Mouse (Mus musculus) C2C12 (cell line): ENCODE measurements around the gene Itga8. TPM values are rescaled to one million over a fixed set of nuclear protein-coding genes. Genes with fewer than 3 reads are reported as not detected.

ENCODE experiments used
- H3K27me3 ChIP-seq: one replicate; pipeline ENCODE4 v1.6.1; 2011; ENCODE audit not compliant: control insufficient read depth, insufficient read depth, insufficient read length
- H3K36me3 ChIP-seq: one replicate; pipeline ENCODE4 v1.6.1; 2011; ENCODE audit not compliant: control insufficient read depth, insufficient read depth
- H3K4me3 ChIP-seq: one replicate; pipeline ENCODE4 v1.5.1; 2011; ENCODE audit warnings: mild to moderate bottlenecking, control low read depth; ENCODE audit not compliant: poor library complexity, insufficient read depth, severe bottlenecking
- H3K79me2 ChIP-seq: one replicate; pipeline ENCODE4 v1.6.1; 2011; ENCODE audit not compliant: control insufficient read depth, insufficient read depth
- H3K79me3 ChIP-seq: one replicate; pipeline ENCODE4 v1.6.1; 2011; ENCODE audit warnings: low read depth, control low read depth
- H3ac ChIP-seq: one replicate; pipeline ENCODE3; 2011; ENCODE audit warnings: low read depth; ENCODE audit not compliant: control insufficient read depth, insufficient read length
- CEBPB ChIP-seq: IDR thresholded peaks from one replicate; pipeline ENCODE4 v1.6.1; 2011; ENCODE audit warnings: low read depth, mild to moderate bottlenecking, control low read depth, moderate library complexity
- CTCF ChIP-seq: IDR thresholded peaks from one replicate; pipeline ENCODE4 v1.5.1; 2011; ENCODE audit not compliant: control insufficient read depth, insufficient read depth, insufficient read length
- FOSL1 ChIP-seq: IDR thresholded peaks from one replicate; pipeline ENCODE4 v1.8.0; 2011; ENCODE audit warnings: mild to moderate bottlenecking, low read length; ENCODE audit not compliant: poor library complexity, insufficient read depth, severe bottlenecking
- MAX ChIP-seq: IDR thresholded peaks from one replicate; pipeline ENCODE4 v1.6.1; 2011; ENCODE audit warnings: mild to moderate bottlenecking, control low read depth
- MYOD1 ChIP-seq: IDR thresholded peaks from one replicate; pipeline ENCODE4 v1.6.1; 2011; ENCODE audit warnings: low read depth; ENCODE audit not compliant: control insufficient read depth, insufficient read length
- MYOG ChIP-seq: IDR thresholded peaks from one replicate; pipeline ENCODE4 v1.6.1; 2011; ENCODE audit not compliant: control insufficient read depth, insufficient read length; ENCODE audit errors: extremely low read depth
- USF1 ChIP-seq: IDR thresholded peaks from one replicate; pipeline ENCODE4 v1.6.1; 2011; ENCODE audit warnings: low read depth, mild to moderate bottlenecking, control low read depth, moderate library complexity
- polyA plus RNA-seq: library from polyadenylated mRNA; unstranded; fragments of >200 nt; fragmentation: generic; extraction: Trizol; gene quantifications from one replicate; pipeline ENCODE4 v1.2.1, GENCODE M21; 2012; ENCODE audit warnings: missing spikeins

Itga8 gene
- polyA plus RNA-seq, 1 experiment = not detected

- H3K79me2 ChIP-seq = no peaks in the 10 kb centered on the region
- H3K36me3 ChIP-seq = no peaks in the 10 kb centered on the region
- H3K27me3 ChIP-seq = no peaks in the 10 kb centered on the region
- TF ChIP-seq MAX = no peak
- no peak for TF ChIP-seq MYOG
- no peak for TF ChIP-seq USF1
- TF ChIP-seq FOSL1 = no peak
- no peak for TF ChIP-seq CEBPB
- TF ChIP-seq MYOD1 = no peak
- TF ChIP-seq CTCF = no peak
- no peak overlapping the region for H3ac ChIP-seq
- no peak overlapping the region for H3K4me3 ChIP-seq
- no peaks in the 10 kb centered on the region for H3K79me3 ChIP-seq
These were observed 175.1 kb downstream of the Itga8 start for GRCm38 (mm10) chr2:12126580-12126979.

GRCm38 (mm10) chr2:12115479-12115878 lies 186.2 kb downstream of the Itga8 start:
- Histone ChIP-seq H3K79me2 (no peaks in the 10 kb centered on the region), H3K4me3 (no peak overlapping the region), H3K36me3 (no peaks in the 10 kb centered on the region), H3K79me3 (no peaks in the 10 kb centered on the region), H3K27me3 (no peaks in the 10 kb centered on the region), H3ac (no peak overlapping the region)
- TF ChIP-seq MAX (no peak), USF1 (no peak), MYOD1 (no peak), FOSL1 (no peak), CEBPB (no peak), MYOG (no peak), CTCF (no peak)

GRCm38 (mm10) chr2:12109306-12109705 lies 192.4 kb downstream of the Itga8 start:
- H3K79me2 ChIP-seq = no peaks in the 10 kb centered on the region
- H3K27me3 ChIP-seq = no peaks in the 10 kb centered on the region
- no peak for TF ChIP-seq FOSL1
- no peak for TF ChIP-seq MYOD1
- H3ac ChIP-seq = no peak overlapping the region
- no peaks in the 10 kb centered on the region for H3K36me3 ChIP-seq
- no peaks in the 10 kb centered on the region for H3K79me3 ChIP-seq
- H3K4me3 ChIP-seq = no peak overlapping the region

GRCm38 (mm10) chr2:12108306-12108705 lies 193.4 kb downstream of the Itga8 start:
- Histone ChIP-seq H3K27me3 (no peaks in the 10 kb centered on the region), H3K36me3 (no peaks in the 10 kb centered on the region), H3K4me3 (no peak overlapping the region), H3K79me2 (no peaks in the 10 kb centered on the region), H3K79me3 (no peaks in the 10 kb centered on the region), H3ac (no peak overlapping the region)
- TF ChIP-seq MYOG = no peak
- no peak for TF ChIP-seq MYOD1
- no peak for TF ChIP-seq CEBPB
- TF ChIP-seq CTCF = no peak
- TF ChIP-seq MAX = no peak
- TF ChIP-seq FOSL1 = no peak
- no peak for TF ChIP-seq USF1

GRCm38 (mm10) chr2:12107265-12107664 lies 194.5 kb downstream of the Itga8 start:
- no peaks in the 10 kb centered on the region for H3K27me3 ChIP-seq
- H3K36me3 ChIP-seq = no peaks in the 10 kb centered on the region
- H3K79me2 ChIP-seq = no peaks in the 10 kb centered on the region
- H3K4me3 ChIP-seq = no peak overlapping the region
- H3K79me3 ChIP-seq = no peaks in the 10 kb centered on the region
- no peak for TF ChIP-seq MYOD1
- no peak for TF ChIP-seq MYOG
- TF ChIP-seq MAX = no peak
- TF ChIP-seq USF1 = no peak
- TF ChIP-seq CEBPB = no peak
- no peak for TF ChIP-seq CTCF
- TF ChIP-seq FOSL1 = no peak
- H3ac ChIP-seq = no peak overlapping the region

GRCm38 (mm10) chr2:12103183-12103582 lies 198.5 kb downstream of the Itga8 start:
- no peaks in the 10 kb centered on the region for H3K79me2 ChIP-seq

More at GRCm38 (mm10) chr2:12103183-12103582, 198.5 kb downstream of the Itga8 start:
- Histone ChIP-seq H3K4me3 (no peak overlapping the region), H3K27me3 (no peaks in the 10 kb centered on the region), H3K36me3 (no peaks in the 10 kb centered on the region), H3ac (no peak overlapping the region), H3K79me3 (no peaks in the 10 kb centered on the region)
- TF ChIP-seq MAX (no peak), CEBPB (no peak), FOSL1 (no peak), MYOG (no peak), CTCF (no peak), USF1 (no peak), MYOD1 (no peak)
